Mouse (Mus musculus) MEL (cell line): ENCODE data around the gene Mrpl51. TPM values are rescaled to one million over a fixed set of nuclear protein-coding genes. Genes with fewer than 3 reads are reported as not detected.

Experiments used
- DNase-seq: peaks from one replicate; pipeline ENCODE4 v3.0.0; 2011; ENCODE audit warnings: low read depth, low spot score
- H3K27ac ChIP-seq: 2 replicates; pipeline ENCODE4 v1.5.1; 2012; ENCODE audit warnings: low read depth, mild to moderate bottlenecking, control low read depth, low read length, moderate library complexity; ENCODE audit not compliant: control insufficient read depth
- H3K27me3 ChIP-seq, 2 experiments: fragments of 150-350 bp in 1 of 2; sonication (generic) in 1 of 2; 2 replicates each; pipeline ENCODE4 v1.6.1; 2012; ENCODE audit warnings: low read length in 2 of 2, mild to moderate bottlenecking in 2 of 2, improper control_type of control experiment in 1 of 2, moderate library complexity in 1 of 2; ENCODE audit not compliant: insufficient read depth in 2 of 2, control insufficient read depth in 1 of 2
- H3K36me3 ChIP-seq, 2 experiments: 2 replicates each; pipeline ENCODE4 v1.6.1; 2012 to 2014; ENCODE audit warnings: low read length in 2 of 2, improper control_type of control experiment in 1 of 2, inconsistent platforms in 1 of 2, mild to moderate bottlenecking in 1 of 2; ENCODE audit not compliant: insufficient read depth in 2 of 2, control insufficient read depth in 1 of 2
- H3K4me1 ChIP-seq, 2 experiments: fragments of 150-350 bp in 1 of 2; sonication (generic) in 1 of 2; 2 replicates each; pipeline ENCODE4 v1.6.1; 2012; ENCODE audit warnings: low read length in 2 of 2, improper control_type of control experiment in 1 of 2, mild to moderate bottlenecking in 1 of 2; ENCODE audit not compliant: insufficient read depth in 2 of 2, control insufficient read depth in 1 of 2
- H3K4me3 ChIP-seq, 2 experiments: fragments of 150-350 bp in 1 of 2; sonication (generic) in 1 of 2; 2 replicates each; pipeline ENCODE4 v1.5.1; 2012; ENCODE audit warnings: low read depth in 2 of 2, low read length in 2 of 2, mild to moderate bottlenecking in 2 of 2, moderate library complexity in 2 of 2, control low read depth in 1 of 2, improper control_type of control experiment in 1 of 2; ENCODE audit not compliant: control insufficient read depth in 1 of 2, insufficient read depth in 1 of 2
- H3K79me2 ChIP-seq: 2 replicates; pipeline ENCODE4 v1.6.1; 2012; ENCODE audit warnings: mild to moderate bottlenecking, low read length, moderate library complexity; ENCODE audit not compliant: control insufficient read depth, poor library complexity, insufficient read depth
- H3K9ac ChIP-seq: 2 replicates; pipeline ENCODE4 v1.6.1; 2012; ENCODE audit warnings: low read depth, mild to moderate bottlenecking, control low read depth, low read length, moderate library complexity; ENCODE audit not compliant: control insufficient read depth, poor library complexity, severe bottlenecking
- H3K9me3 ChIP-seq: fragments of 150-350 bp; sonication (generic); replicated peaks from 2 replicates; pipeline ENCODE4 v1.6.1; 2012; ENCODE audit warnings: mild to moderate bottlenecking, low read length, improper control_type of control experiment, moderate library complexity; ENCODE audit not compliant: insufficient read depth
- BHLHE40 ChIP-seq: IDR thresholded peaks from 2 replicates; pipeline ENCODE4 v1.6.1; 2012; ENCODE audit warnings: low read depth, mild to moderate bottlenecking, inconsistent platforms, low read length, improper control_type of control experiment, borderline replicate concordance
- CTCF ChIP-seq, 3 experiments: IDR thresholded peaks in 2 of 3; conservative IDR thresholded peaks in 1 of 3; 2 replicates each; pipeline ENCODE4 v1.5.1; 2011 to 2012; ENCODE audit warnings: low read length in 3 of 3, low read depth in 2 of 3, mild to moderate bottlenecking in 2 of 3, improper control_type of control experiment in 1 of 3, inconsistent platforms in 1 of 3, mixed read lengths in 1 of 3, moderate library complexity in 1 of 3; ENCODE audit not compliant: control insufficient read depth in 1 of 3, insufficient read depth in 1 of 3, poor library complexity in 1 of 3, severe bottlenecking in 1 of 3
- E2F4 ChIP-seq: IDR thresholded peaks from 2 replicates; pipeline ENCODE4 v1.6.1; 2011; ENCODE audit warnings: low read depth, low read length, improper control_type of control experiment, borderline replicate concordance
- ELF1 ChIP-seq: IDR thresholded peaks from 2 replicates; pipeline ENCODE4 v1.6.1; 2014; ENCODE audit warnings: low read depth, mild to moderate bottlenecking, inconsistent platforms, low read length, improper control_type of control experiment, moderate library complexity
- ETS1 ChIP-seq: IDR thresholded peaks from 2 replicates; pipeline ENCODE4 v1.6.1; 2012; ENCODE audit warnings: low read depth, mild to moderate bottlenecking, inconsistent platforms, low read length, improper control_type of control experiment, moderate library complexity
- GABPA ChIP-seq: IDR thresholded peaks from 2 replicates; pipeline ENCODE4 v1.6.1; 2012; ENCODE audit warnings: low read depth, mild to moderate bottlenecking, inconsistent platforms, low read length, improper control_type of control experiment, moderate library complexity
- GATA1 ChIP-seq: IDR thresholded peaks from 2 replicates; pipeline ENCODE4 v1.6.1; 2011; ENCODE audit warnings: low read depth, low read length, improper control_type of control experiment
- HCFC1 ChIP-seq: IDR thresholded peaks from 2 replicates; pipeline ENCODE4 v1.6.1; 2012; ENCODE audit warnings: low read depth, mild to moderate bottlenecking, inconsistent platforms, low read length, improper control_type of control experiment, moderate library complexity
- JUND ChIP-seq: IDR thresholded peaks from 2 replicates; pipeline ENCODE4 v1.6.1; 2011; ENCODE audit warnings: low read depth, mild to moderate bottlenecking, improper control_type of control experiment, low read length
- MAFK ChIP-seq: IDR thresholded peaks from 2 replicates; pipeline ENCODE4 v1.6.1; 2011; ENCODE audit warnings: low read depth, mild to moderate bottlenecking, low read length, improper control_type of control experiment, borderline replicate concordance
- MAX ChIP-seq: IDR thresholded peaks from 2 replicates; pipeline ENCODE4 v1.6.1; 2011; ENCODE audit warnings: low read length, improper control_type of control experiment
- MEF2A ChIP-seq: IDR thresholded peaks from 2 replicates; pipeline ENCODE4 v1.6.1; 2014; ENCODE audit warnings: low read depth, mild to moderate bottlenecking, inconsistent platforms, low read length, improper control_type of control experiment; ENCODE audit not compliant: poor library complexity, insufficient replicate concordance, severe bottlenecking; ENCODE audit errors: extremely low read depth
- MXI1 ChIP-seq: IDR thresholded peaks from 2 replicates; pipeline ENCODE4 v1.6.1; 2011; ENCODE audit warnings: mild to moderate bottlenecking, low read depth, low read length, improper control_type of control experiment
- MYC ChIP-seq: IDR thresholded peaks from 2 replicates; pipeline ENCODE4 v1.6.1; 2011; ENCODE audit warnings: low read depth, mild to moderate bottlenecking, low read length, improper control_type of control experiment, moderate library complexity
- NELFE ChIP-seq: IDR thresholded peaks from 2 replicates; pipeline ENCODE4 v1.6.1; 2011; ENCODE audit warnings: low read depth, low read length, improper control_type of control experiment
- POLR2A ChIP-seq, 2 experiments: IDR thresholded peaks; 2 replicates each; pipeline ENCODE4 v1.6.1; 2011 to 2012; ENCODE audit warnings: low read length in 2 of 2, mild to moderate bottlenecking in 2 of 2, control low read depth in 1 of 2, improper control_type of control experiment in 1 of 2, low read depth in 1 of 2, moderate library complexity in 1 of 2; ENCODE audit not compliant: control insufficient read depth in 1 of 2, insufficient read depth in 1 of 2, poor library complexity in 1 of 2
- POLR2AphosphoS2 ChIP-seq: IDR thresholded peaks from 2 replicates; pipeline ENCODE4 v1.6.1; 2011; ENCODE audit warnings: low read length, improper control_type of control experiment
- RAD21 ChIP-seq: IDR thresholded peaks from 2 replicates; pipeline ENCODE4 v1.6.1; 2011; ENCODE audit warnings: mild to moderate bottlenecking, low read depth, low read length, improper control_type of control experiment
- RCOR1 ChIP-seq: IDR thresholded peaks from 2 replicates; pipeline ENCODE4 v1.6.1; 2012; ENCODE audit warnings: low read depth, mild to moderate bottlenecking, inconsistent platforms, low read length, improper control_type of control experiment
- SIN3A ChIP-seq: IDR thresholded peaks from 2 replicates; pipeline ENCODE4 v1.6.1; 2012; ENCODE audit warnings: low read length, improper control_type of control experiment, inconsistent platforms
- SMC3 ChIP-seq: IDR thresholded peaks from 2 replicates; pipeline ENCODE4 v1.6.1; 2011; ENCODE audit warnings: low read depth, low read length, improper control_type of control experiment
- TAL1 ChIP-seq: IDR thresholded peaks from 2 replicates; pipeline ENCODE4 v1.6.1; 2012; ENCODE audit warnings: mild to moderate bottlenecking, inconsistent platforms, low read length, moderate library complexity, mixed read lengths
- TBP ChIP-seq: IDR thresholded peaks from 2 replicates; pipeline ENCODE4 v1.8.0; 2011; ENCODE audit warnings: low read depth, low read length, improper control_type of control experiment
- TCF12 ChIP-seq: IDR thresholded peaks from 2 replicates; pipeline ENCODE4 v1.6.1; 2014; ENCODE audit warnings: low read depth, mild to moderate bottlenecking, inconsistent platforms, low read length, improper control_type of control experiment, moderate library complexity
- UBTF ChIP-seq: IDR thresholded peaks from 2 replicates; pipeline ENCODE4 v1.6.1; 2012; ENCODE audit warnings: low read depth, mild to moderate bottlenecking, inconsistent platforms, low read length, improper control_type of control experiment, moderate library complexity, borderline replicate concordance; ENCODE audit not compliant: insufficient read depth
- USF1 ChIP-seq: IDR thresholded peaks from 2 replicates; pipeline ENCODE4 v1.6.1; 2014; ENCODE audit warnings: low read depth, mild to moderate bottlenecking, inconsistent platforms, low read length, improper control_type of control experiment, moderate library complexity
- USF2 ChIP-seq, 2 experiments: IDR thresholded peaks; 2 replicates each; pipeline ENCODE4 v1.6.1; 2011 to 2012; ENCODE audit warnings: improper control_type of control experiment in 2 of 2, low read length in 2 of 2, borderline replicate concordance in 1 of 2, inconsistent platforms in 1 of 2, low read depth in 1 of 2, mild to moderate bottlenecking in 1 of 2; ENCODE audit not compliant: insufficient read depth in 1 of 2
- ZC3H11A ChIP-seq: IDR thresholded peaks from 2 replicates; pipeline ENCODE4 v1.6.1; 2012; ENCODE audit warnings: low read depth, mild to moderate bottlenecking, inconsistent platforms, low read length, improper control_type of control experiment
- ZKSCAN1 ChIP-seq: IDR thresholded peaks from 2 replicates; pipeline ENCODE4 v1.6.1; 2012; ENCODE audit warnings: low read depth, mild to moderate bottlenecking, inconsistent platforms, low read length, improper control_type of control experiment, moderate library complexity
- ZMIZ1 ChIP-seq: IDR thresholded peaks from 2 replicates; pipeline ENCODE4 v1.6.1; 2012; ENCODE audit warnings: low read depth, mild to moderate bottlenecking, inconsistent platforms, low read length, improper control_type of control experiment, moderate library complexity
- ZNF384 ChIP-seq: IDR thresholded peaks from 2 replicates; pipeline ENCODE4 v1.6.1; 2012; ENCODE audit warnings: low read depth, mild to moderate bottlenecking, inconsistent platforms, low read length, improper control_type of control experiment
- polyA plus RNA-seq, 2 experiments: library from polyadenylated mRNA; stranded (reverse) in 1 of 2; unstranded in 1 of 2; fragments of >175 nt in 1 of 2; fragments of >200 nt in 1 of 2; gene quantifications; 2 replicates each; pipeline versions ENCODE4 v1.2.1 to v1.2.4; 2012; ENCODE audit warnings: low replicate concordance in 2 of 2, low read depth in 1 of 2; ENCODE audit not compliant: insufficient read length in 2 of 2, insufficient read depth in 1 of 2, missing spikeins in 1 of 2
- total RNA-seq: library from RNA; depleted of rRNA; stranded (reverse); fragments of 300-350 nt; gene quantifications from 2 replicates; pipeline ENCODE4 v1.2.3, GENCODE M21; 2012

Mrpl51 gene
- total and polyA plus RNA-seq, 3 experiments = 251 to 286 TPM; not detected in 1

DNA sequence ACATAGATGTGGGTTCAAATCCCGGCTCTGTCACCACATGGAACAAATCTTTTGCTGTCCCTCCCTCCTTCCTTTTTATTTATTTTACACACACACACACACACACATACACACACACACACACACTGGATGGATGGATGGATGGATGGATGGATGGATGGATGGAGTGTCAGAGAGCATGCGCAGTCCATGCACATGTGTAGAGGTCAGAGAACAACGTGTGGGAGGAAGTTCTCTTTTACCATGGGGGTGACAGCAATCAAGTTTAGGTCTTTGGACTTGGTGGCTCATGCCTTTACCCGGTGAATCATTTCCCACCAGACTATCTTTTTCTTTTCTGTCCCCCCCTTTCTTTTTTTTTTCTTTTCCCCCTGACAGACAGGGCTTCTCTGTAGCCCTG is 37.9 kb upstream of the Mrpl51 start (continued):
- TF ChIP-seq E2F4 (no peak), GABPA (no peak), TBP (0 out of 2 replicates have a peak, but pooled peaks have one; percentile 5), ZNF384 (no peak), NELFE (no peak; the same call in 1 of the 2 replicates), USF1 (no peak), POLR2A (IDR thresholded peaks at IDR 0.05; ENCODE audit: control insufficient read depth in 1 of 2, insufficient read depth in 1 of 2, low read depth in 1 of 2, low read length in 2 of 2, poor library complexity in 1 of 2) (peak; percentile 33 to 52; a peak in 1 of 4 replicates), UBTF (no peak), SIN3A (peak; percentile 74), HCFC1 (no peak), BHLHE40 (no peak), MAFK (no peak), TAL1 (no peak), RCOR1 (no peak), ZKSCAN1 (no peak), TCF12 (no peak), MAX (peak; percentile 84; the same call in 1 of the 2 replicates), MXI1 (peak; percentile 91), ZMIZ1 (no peak)
- TF ChIP-seq, all 39 proteins: peak for 8

- no peaks in the 10 kb centered on the region for H3K9me3 ChIP-seq
- peak overlapping the region; percentile 81 to 87 for H3K4me3 ChIP-seq
- H3K79me2 ChIP-seq = peaks cover 52% of the 10 kb centered on the region
- DNase-seq = peak; percentile 80
- H3K27ac ChIP-seq = peak overlapping the region; percentile 96
- H3K9ac ChIP-seq = peak overlapping the region; percentile 93
- H3K27me3 ChIP-seq = no peaks in the 10 kb centered on the region
- peaks cover 0 to 44% of the 10 kb centered on the region in 2 experiments for H3K4me1 ChIP-seq
- peaks cover 0 to 26% of the 10 kb centered on the region in 2 experiments; a peak in 2 of 4 replicates for H3K36me3 ChIP-seq
- no peak for TF ChIP-seq ZKSCAN1
- no peak for TF ChIP-seq RCOR1
- no peak for TF ChIP-seq UBTF
- peak; percentile 85 for TF ChIP-seq MXI1
- TF ChIP-seq CTCF (IDR thresholded peaks at IDR 0.05 in 2 of 3, conservative IDR thresholded peaks at IDR 0.05 in 1 of 3; ENCODE audit: control insufficient read depth in 1 of 3, insufficient read depth in 1 of 3, low read depth in 2 of 3, low read length in 3 of 3, poor library complexity in 1 of 3, severe bottlenecking in 1 of 3) = peak; percentile 26 to 48 (median 44)
- TF ChIP-seq RAD21 = peak; percentile 54
- TF ChIP-seq ELF1 = no peak
- no peak for TF ChIP-seq MEF2A
- TF ChIP-seq SMC3 = peak; percentile 37; the same call in 1 of the 2 replicates
- TF ChIP-seq ETS1 = peak; percentile 38; the same call in 1 of the 2 replicates
- peak; percentile 71; the same call in 1 of the 2 replicates for TF ChIP-seq MAFK
- TF ChIP-seq USF2 (IDR thresholded peaks at IDR 0.05; ENCODE audit: borderline replicate concordance in 1 of 2, insufficient read depth in 1 of 2, low read depth in 1 of 2, low read length in 2 of 2) = no peak
- peak; percentile 79; the same call in 1 of the 2 replicates for TF ChIP-seq SIN3A
- TF ChIP-seq NELFE = no peak
- TF ChIP-seq ZC3H11A = peak; percentile 44; the same call in 1 of the 2 replicates
- TF ChIP-seq POLR2AphosphoS2 = no peak
- TF ChIP-seq MAX = peak; percentile 60
- no peak for TF ChIP-seq GATA1
- no peak for TF ChIP-seq JUND
- peak; percentile 92 for TF ChIP-seq MYC
Observed at GRCm38 (mm10) chr6:125154550-125154949, 37.1 kb upstream of the Mrpl51 start.
